Mouse (Mus musculus) hindbrain, postnatal 0 days (tissue): ENCODE measurements at regions not wholly inside any gene's neighbourhood (a gene's known extent, or its start where the extent isn't known, plus 50 kb on each side); places are given as distances from the start of the nearest gene placed in this dataset.

Experiments
- ATAC-seq: fragments of 200-750 bp; cut with Nextera tagmentation; 2 replicates; pipeline ENCODE4 v1.8.0; 2017; ENCODE audit warnings: mild to moderate bottlenecking, moderate TSS enrichment, moderate library complexity
- DNase-seq: peaks from one replicate; pipeline ENCODE4 v3.0.0-alpha.2; 2015; ENCODE audit warnings: low spot score
- H3K27ac ChIP-seq: fragments of 300-500 bp; sonication (generic); 2 replicates; pipeline ENCODE4 v1.5.1; 2014; ENCODE audit warnings: mild to moderate bottlenecking
- H3K27me3 ChIP-seq: fragments of 300-500 bp; sonication (generic); 2 replicates; pipeline ENCODE4 v1.6.1; 2014; ENCODE audit warnings: low read length, mixed read lengths; ENCODE audit not compliant: insufficient read depth
- H3K36me3 ChIP-seq: fragments of 300-500 bp; sonication (generic); 2 replicates; pipeline ENCODE4 v1.6.1; 2014; ENCODE audit warnings: low read length, mixed read lengths; ENCODE audit not compliant: insufficient read depth
- H3K4me1 ChIP-seq: fragments of 300-500 bp; sonication (generic); 2 replicates; pipeline ENCODE4 v1.6.1; 2014; ENCODE audit warnings: antibody characterized with exemption, low read length, mixed read lengths; ENCODE audit not compliant: insufficient read depth
- H3K4me2 ChIP-seq: fragments of 300-500 bp; sonication (generic); 2 replicates; pipeline ENCODE4 v1.6.1; 2014; ENCODE audit warnings: low read depth, mild to moderate bottlenecking, low read length, moderate library complexity, mixed read lengths
- H3K4me3 ChIP-seq: fragments of 300-500 bp; sonication (generic); 2 replicates; pipeline ENCODE4 v1.5.1; 2014; ENCODE audit warnings: low read length
- H3K9ac ChIP-seq: fragments of 300-500 bp; sonication (generic); replicated peaks from 2 replicates; pipeline ENCODE4 v1.6.1; 2014; ENCODE audit warnings: mild to moderate bottlenecking, low read length, moderate library complexity, mixed read lengths
- H3K9me3 ChIP-seq: fragments of 300-500 bp; sonication (generic); 2 replicates; pipeline ENCODE4 v1.6.1; 2016; ENCODE audit warnings: low read length, mixed read lengths
- CTCF ChIP-seq: IDR thresholded peaks from 2 replicates; pipeline ENCODE4 v1.5.1; 2016; ENCODE audit warnings: antibody characterized with exemption, control low read depth, low read depth
- WGBS: fragments of 180-500 bp; shearing (Covaris S2); extraction: QIAGEN DNeasy Blood & Tissue Kit; methylation state at CpG from one replicate; pipeline ENCODE4 v1.1.7; 2014; 5-methylcytosine and 5-hydroxymethylcytosine counted together

DNA sequence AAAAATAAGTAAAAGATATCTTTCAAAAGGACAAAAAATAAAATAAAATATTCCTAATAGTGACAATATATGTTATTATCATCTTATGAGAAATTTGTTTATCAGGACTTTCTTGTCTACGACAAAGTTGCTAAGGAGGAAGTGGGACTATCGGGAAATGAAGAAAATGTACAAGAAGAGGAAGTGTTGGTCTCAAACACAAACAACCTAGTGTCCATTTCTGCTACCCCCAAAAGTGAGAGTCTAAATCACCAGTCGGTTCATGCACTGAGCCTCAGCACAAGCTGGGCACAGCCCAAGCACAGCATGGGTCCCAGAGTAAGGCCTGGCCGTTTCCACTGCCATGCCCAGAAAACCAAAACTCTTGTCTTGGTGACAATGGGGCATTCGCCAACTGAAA lies 51.1 kb upstream of the Car8 start:
- H3K9ac ChIP-seq: no peak overlapping the region
- H3K4me1 ChIP-seq: no peaks in the 10 kb centered on the region
- 74% methylated on average over 5 of the region's 5 CpGs for WGBS
- no peak overlapping the region for H3K4me2 ChIP-seq
- TF ChIP-seq CTCF: no peak
- DNase-seq: no peak
- no peak overlapping the region for H3K4me3 ChIP-seq
- ATAC-seq: no peak
- no peaks in the 10 kb centered on the region for H3K36me3 ChIP-seq
- H3K27ac ChIP-seq: no peak overlapping the region
- no peaks in the 10 kb centered on the region for H3K9me3 ChIP-seq
- H3K27me3 ChIP-seq: no peaks in the 10 kb centered on the region
